Mouse (Mus musculus) ovary, adult 18-20 months (tissue): ENCODE measurements around the gene Rilpl1.
A peak's percentile ranks its signal among the peaks of the same experiment; 100 is the strongest.

ENCODE experiments used
- DNase-seq: peaks from one replicate; pipeline ENCODE4 v3.0.0; 2022; ENCODE audit warnings: low spot score, mixed read lengths

Gene Rilpl1

GRCm38 (mm10) chr5:124491732-124492131, 39.5 kb downstream of the Rilpl1 start:
- no peak for DNase-seq

- DNase-seq: no peak
Observed at GRCm38 (mm10) chr5:124488885-124489284, 42.3 kb downstream of the Rilpl1 start.

- DNase-seq: no peak
Observed at GRCm38 (mm10) chr5:124485654-124486053, 45.5 kb downstream of the Rilpl1 start.

- no peak for DNase-seq
Observed at GRCm38 (mm10) chr5:124483655-124484396, 47.4 kb downstream of the Rilpl1 start.

GRCm38 (mm10) chr5:124482966-124483654, 48.1 kb downstream of the Rilpl1 start, which contains the start of gene Snrnp35:
Snrnp35 (plus strand) TSS chr5:124483134.
- peak; percentile 83 for DNase-seq

GRCm38 (mm10) chr5:124482436-124482965, 48.7 kb downstream of the Rilpl1 start:
- DNase-seq: no peak

- DNase-seq: no peak
Observed at GRCm38 (mm10) chr5:124481714-124482113, 49.5 kb downstream of the Rilpl1 start.

- no peak for DNase-seq
Observed at GRCm38 (mm10) chr5:124480119-124480518, 51.1 kb downstream of the Rilpl1 start.

- DNase-seq: no peak
Observed at GRCm38 (mm10) chr5:124478873-124479204, 52.4 kb downstream of the Rilpl1 start.

GRCm38 (mm10) chr5:124470591-124471171, 60.5 kb downstream of the Rilpl1 start:
- no peak for DNase-seq

GRCm38 (mm10) chr5:124469486-124469885, 61.7 kb downstream of the Rilpl1 start:
- no peak for DNase-seq

- DNase-seq: no peak
Observed at GRCm38 (mm10) chr5:124468365-124468764, 62.8 kb downstream of the Rilpl1 start.

- no peak for DNase-seq
Observed at GRCm38 (mm10) chr5:124467766-124468165, 63.4 kb downstream of the Rilpl1 start.

GRCm38 (mm10) chr5:124464905-124465304, 66.3 kb downstream of the Rilpl1 start:
- DNase-seq: no peak

- no peak for DNase-seq
Observed at GRCm38 (mm10) chr5:124463462-124463861, 67.7 kb downstream of the Rilpl1 start.

GRCm38 (mm10) chr5:124462297-124463025, 68.7 kb downstream of the Rilpl1 start:
- no peak for DNase-seq

GRCm38 (mm10) chr5:124460922-124461321, 70.3 kb downstream of the Rilpl1 start:
- DNase-seq: peak; percentile 64

GRCm38 (mm10) chr5:124456762-124457161, 74.4 kb downstream of the Rilpl1 start:
- DNase-seq: no peak

GRCm38 (mm10) chr5:124454082-124454419, 77.1 kb downstream of the Rilpl1 start:
- DNase-seq: no peak

- no peak for DNase-seq
Observed at GRCm38 (mm10) chr5:124453339-124454081, 77.7 kb downstream of the Rilpl1 start.

GRCm38 (mm10) chr5:124452494-124453228, 78.5 kb downstream of the Rilpl1 start:
- no peak for DNase-seq
